Mouse (Mus musculus) liver, embryonic 16.5 days (tissue): ENCODE data around the gene Emp1. TPM values are rescaled to one million over a fixed set of nuclear protein-coding genes. Genes with fewer than 3 reads are reported as not detected.

Source experiments
- ATAC-seq: fragments of 200-750 bp; cut with Nextera tagmentation; 2 replicates; pipeline ENCODE4 v1.8.0; 2017; ENCODE audit warnings: low read depth, mild to moderate bottlenecking, moderate number of reproducible peaks, moderate library complexity
- H3K27ac ChIP-seq: fragments of 300-500 bp; sonication (generic); 2 replicates; pipeline ENCODE4 v1.5.1; 2014; ENCODE audit warnings: mild to moderate bottlenecking, low read length
- H3K27me3 ChIP-seq: fragments of 300-500 bp; sonication (generic); 2 replicates; pipeline ENCODE4 v1.6.1; 2014; ENCODE audit warnings: low read depth, low read length, mixed read lengths; ENCODE audit not compliant: control insufficient read depth, insufficient read depth
- H3K36me3 ChIP-seq: fragments of 300-500 bp; sonication (generic); 2 replicates; pipeline ENCODE4 v1.6.1; 2014; ENCODE audit warnings: mild to moderate bottlenecking; ENCODE audit not compliant: control insufficient read depth, insufficient read depth
- H3K4me1 ChIP-seq: fragments of 300-500 bp; sonication (generic); 2 replicates; pipeline ENCODE4 v1.6.1; 2014; ENCODE audit warnings: low read depth, low read length, mixed read lengths; ENCODE audit not compliant: control insufficient read depth
- H3K4me2 ChIP-seq: fragments of 300-500 bp; sonication (generic); 2 replicates; pipeline ENCODE4 v1.6.1; 2014; ENCODE audit warnings: low read depth, low read length, mixed read lengths
- H3K4me3 ChIP-seq: fragments of 300-500 bp; sonication (generic); 2 replicates; pipeline ENCODE4 v1.5.1; 2014; ENCODE audit warnings: low read depth, mild to moderate bottlenecking, low read length
- H3K9ac ChIP-seq: fragments of 300-500 bp; sonication (generic); 2 replicates; pipeline ENCODE4 v1.6.1; 2014; ENCODE audit warnings: low read depth, low read length
- H3K9me3 ChIP-seq: fragments of 300-500 bp; sonication (generic); replicated peaks from 2 replicates; pipeline ENCODE4 v1.6.1; 2016; ENCODE audit warnings: low read length; ENCODE audit not compliant: control insufficient read depth
- WGBS: fragments of 180-500 bp; shearing (Covaris S2); extraction: QIAGEN DNeasy Blood & Tissue Kit; methylation state at CpG from one replicate; pipeline ENCODE4 v1.1.7; 2014; ENCODE audit not compliant: insufficient replicate concordance; 5-methylcytosine and 5-hydroxymethylcytosine counted together
- polyA plus RNA-seq: library from polyadenylated mRNA; unstranded; fragments of >200 nt; fragmentation: Nextera tagmentation; extraction: Ambion mirVana; gene quantifications from 2 replicates; pipeline ENCODE4 v1.2.1, GENCODE M21; 2015

Emp1 gene
- polyA plus RNA-seq, 1 experiment from 2014 or later = 2.2 TPM

DNA sequence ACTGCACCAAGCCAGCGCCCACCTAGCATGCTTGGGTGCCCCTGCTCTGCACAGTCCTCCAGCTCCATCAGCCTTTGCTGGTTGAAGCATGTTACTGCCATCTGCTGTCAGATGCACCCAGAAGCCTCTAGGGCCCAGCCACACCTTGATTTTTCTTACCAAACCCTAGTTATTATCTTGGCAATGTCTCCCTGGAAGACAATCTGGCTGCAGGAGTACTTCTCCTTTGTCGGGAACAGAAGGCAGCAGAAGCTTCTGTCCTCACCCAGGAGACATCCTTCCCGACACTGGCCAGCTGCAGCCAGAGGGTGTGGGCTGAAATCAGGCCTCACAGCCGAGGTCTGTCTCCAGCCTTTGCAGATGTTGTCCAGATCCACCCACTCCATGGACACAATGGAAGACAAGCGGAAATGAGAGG is 7.2 kb downstream of the Emp1 start:
- no peak overlapping the region for H3K9ac ChIP-seq
- no peaks in the 10 kb centered on the region for H3K27me3 ChIP-seq
- WGBS = 40% methylated on average over 5 of the region's 5 CpGs
- H3K9me3 ChIP-seq = no peaks in the 10 kb centered on the region
- no peaks in the 10 kb centered on the region; the same call in 1 of the 2 replicates for H3K4me1 ChIP-seq
- no peak overlapping the region for H3K27ac ChIP-seq
- ATAC-seq = no peak
- no peak overlapping the region for H3K4me2 ChIP-seq
- no peak overlapping the region for H3K4me3 ChIP-seq
- no peaks in the 10 kb centered on the region for H3K36me3 ChIP-seq

DNA sequence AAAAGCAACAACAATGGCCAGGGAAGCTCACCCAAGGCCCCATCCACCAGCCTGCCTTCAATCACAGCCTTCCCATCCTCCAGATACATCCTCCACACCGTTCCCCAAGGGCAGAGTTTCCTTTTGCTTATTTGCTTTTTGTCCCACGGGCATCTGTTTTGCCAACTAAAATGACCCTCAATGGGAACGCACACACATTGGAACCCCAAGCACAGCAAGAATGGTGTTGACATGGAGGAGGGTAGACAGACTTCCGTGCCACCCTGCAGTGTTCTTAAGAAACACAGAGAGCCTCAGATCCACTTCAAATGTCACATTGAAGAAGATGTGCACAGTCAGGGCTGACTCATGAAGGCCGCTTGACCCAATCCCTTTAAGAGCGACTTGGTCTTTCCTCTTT is 8.6 kb downstream of the Emp1 start:
- Histone ChIP-seq H3K9ac (no peak overlapping the region), H3K27me3 (no peaks in the 10 kb centered on the region), H3K4me1 (no peaks in the 10 kb centered on the region), H3K4me3 (no peak overlapping the region), H3K4me2 (no peak overlapping the region), H3K9me3 (no peaks in the 10 kb centered on the region), H3K36me3 (no peaks in the 10 kb centered on the region), H3K27ac (no peak overlapping the region)
- no peak for ATAC-seq
- 66% methylated on average over 6 of the region's 6 CpGs for WGBS

DNA sequence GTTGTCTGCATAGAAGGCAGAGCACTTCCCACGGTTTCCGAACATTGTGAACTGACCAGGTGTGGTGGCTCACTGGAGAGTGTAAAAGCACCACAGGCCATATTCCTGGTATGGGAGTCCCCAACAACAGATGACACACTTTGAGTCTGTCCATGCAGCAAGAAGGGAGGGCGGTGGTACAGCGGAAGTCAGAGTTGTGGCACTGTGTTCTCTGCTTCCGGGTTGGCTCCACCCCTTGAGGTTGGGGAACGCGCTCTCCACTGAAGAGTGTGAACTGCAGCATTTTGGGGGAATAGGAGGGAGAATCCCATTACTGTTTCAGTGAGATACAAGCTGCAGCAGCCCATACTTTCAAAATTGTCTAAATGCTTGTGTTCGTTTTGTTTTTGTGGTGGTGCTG is 11.0 kb downstream of the Emp1 start:
- ATAC-seq = no peak
- no peak overlapping the region for H3K4me2 ChIP-seq
- 71% methylated on average over 8 of the region's 8 CpGs for WGBS

DNA sequence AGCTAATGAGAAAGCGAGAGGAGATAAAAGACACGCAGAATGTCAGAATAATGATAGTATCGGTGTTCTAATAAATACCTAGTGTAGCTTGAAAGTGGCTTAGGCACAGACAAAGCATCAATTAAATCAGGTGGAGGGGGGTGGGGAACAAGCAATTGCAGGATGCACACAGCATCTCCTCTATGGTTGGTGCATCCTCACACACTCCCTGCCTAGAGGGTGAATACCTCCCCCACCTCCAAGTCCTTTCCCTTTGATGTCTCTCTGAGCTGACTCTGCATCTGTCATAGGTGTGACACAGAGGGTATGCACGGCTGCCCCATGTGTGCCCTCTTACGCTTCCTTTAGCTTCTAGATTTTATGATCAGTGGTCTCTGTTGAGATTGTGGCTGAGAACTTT is 13.5 kb downstream of the Emp1 start:
- H3K9ac ChIP-seq = no peak overlapping the region
- no peak overlapping the region for H3K27ac ChIP-seq
- no peaks in the 10 kb centered on the region for H3K9me3 ChIP-seq
- WGBS = 62% methylated on average over 5 of the region's 5 CpGs
- ATAC-seq = no peak
- no peaks in the 10 kb centered on the region; the same call in 1 of the 2 replicates for H3K4me1 ChIP-seq
- no peaks in the 10 kb centered on the region for H3K36me3 ChIP-seq
- no peaks in the 10 kb centered on the region for H3K27me3 ChIP-seq
- H3K4me2 ChIP-seq = no peak overlapping the region
- no peak overlapping the region for H3K4me3 ChIP-seq

More for the DNA sequence above, 11.0 kb downstream of the Emp1 start:
- no peaks in the 10 kb centered on the region for H3K9me3 ChIP-seq
- H3K36me3 ChIP-seq = no peaks in the 10 kb centered on the region
- no peaks in the 10 kb centered on the region for H3K27me3 ChIP-seq
- H3K9ac ChIP-seq = no peak overlapping the region
- H3K4me1 ChIP-seq = no peaks in the 10 kb centered on the region; the same call in 1 of the 2 replicates
- H3K27ac ChIP-seq = no peak overlapping the region
- H3K4me3 ChIP-seq = no peak overlapping the region

DNA sequence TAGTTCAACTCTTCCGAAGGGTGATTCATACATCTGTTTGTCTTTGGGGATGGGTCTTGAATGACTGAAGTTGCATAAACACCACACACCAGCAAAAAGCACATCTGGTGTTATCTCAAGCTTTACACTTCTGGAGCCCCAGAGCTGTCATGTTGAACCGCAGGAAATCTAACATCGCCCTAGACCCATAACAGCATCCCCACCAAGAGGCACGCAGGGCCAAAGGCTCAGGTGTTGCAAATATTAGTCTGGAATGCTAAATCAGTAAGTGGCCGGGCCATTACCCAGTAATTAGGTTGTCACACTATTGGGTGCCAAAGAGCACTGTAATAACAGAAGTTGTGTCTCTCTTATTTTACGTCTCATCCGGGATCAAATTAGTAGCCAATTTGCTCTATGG is 13.9 kb downstream of the Emp1 start:
- H3K4me1 ChIP-seq = no peaks in the 10 kb centered on the region; the same call in 1 of the 2 replicates
- no peaks in the 10 kb centered on the region for H3K27me3 ChIP-seq
- H3K36me3 ChIP-seq = no peaks in the 10 kb centered on the region
- no peak for ATAC-seq
- no peak overlapping the region for H3K27ac ChIP-seq
- 62% methylated on average over 7 of the region's 7 CpGs for WGBS
- no peak overlapping the region for H3K4me2 ChIP-seq
- H3K9me3 ChIP-seq = no peaks in the 10 kb centered on the region
- H3K9ac ChIP-seq = no peak overlapping the region
- H3K4me3 ChIP-seq = no peak overlapping the region

DNA sequence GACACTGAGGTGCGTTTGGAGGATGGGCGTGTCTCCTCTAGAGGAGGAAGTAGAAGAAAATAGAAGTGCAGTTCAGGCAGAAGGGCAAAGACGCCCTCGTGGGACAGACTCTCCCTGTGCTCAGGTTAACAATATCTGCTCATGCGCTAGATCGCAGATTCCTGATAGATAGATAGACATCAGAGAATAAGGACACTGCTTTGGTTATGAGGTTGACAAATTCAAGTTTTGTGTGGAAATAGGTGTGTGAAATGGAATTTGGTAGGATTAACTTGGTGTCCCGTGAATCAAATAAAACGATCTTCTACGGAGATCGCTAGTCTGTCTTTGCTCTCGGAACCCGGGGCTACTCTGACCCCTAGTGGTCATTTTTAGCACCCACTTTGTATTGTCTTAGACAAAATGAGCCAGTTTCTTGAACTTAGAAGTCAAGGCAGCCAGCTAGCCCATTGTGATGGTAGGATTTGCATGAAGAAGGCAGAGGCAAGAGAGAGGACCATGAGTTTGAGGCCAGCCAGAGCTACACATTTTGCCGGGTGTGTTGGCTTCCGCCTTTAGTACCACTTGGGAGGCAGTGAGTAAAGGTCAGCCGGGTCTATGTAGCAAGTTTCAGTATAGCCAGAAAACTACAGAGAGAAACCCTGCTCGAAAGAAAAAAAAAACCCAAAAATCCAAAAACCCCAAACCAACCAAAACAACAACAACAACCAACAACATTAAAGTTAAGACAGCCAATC is 15.4 kb downstream of the Emp1 start:
- Histone ChIP-seq H3K4me2 (peak overlapping the region; percentile 28), H3K36me3 (no peaks in the 10 kb centered on the region), H3K9me3 (no peaks in the 10 kb centered on the region), H3K27ac (no peak overlapping the region), H3K4me1 (no peaks in the 10 kb centered on the region; the same call in 1 of the 2 replicates), H3K4me3 (no peak overlapping the region), H3K9ac (no peak overlapping the region), H3K27me3 (no peaks in the 10 kb centered on the region)
- 21% methylated on average over 16 of the region's 16 CpGs for WGBS
- no peak for ATAC-seq

DNA sequence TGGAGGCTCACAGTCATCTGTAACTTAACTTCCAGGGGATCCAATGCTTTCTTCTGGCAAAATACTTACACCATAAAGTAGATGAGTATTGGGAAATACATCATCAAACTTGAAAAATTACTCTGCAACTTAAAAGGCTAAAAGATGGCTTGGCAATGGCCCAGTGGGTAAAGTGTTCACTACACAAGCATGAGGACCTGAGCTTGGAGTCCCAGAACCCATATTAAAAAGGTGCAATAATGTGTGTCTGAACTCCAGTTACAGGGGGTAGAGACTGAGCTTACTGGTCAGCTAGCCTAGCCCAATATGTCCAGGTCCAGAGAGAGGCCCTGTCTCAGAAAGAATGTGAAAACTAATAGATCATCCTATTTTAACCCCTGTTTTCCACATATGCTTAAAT is 21.6 kb downstream of the Emp1 start:
- Histone ChIP-seq H3K27me3 (no peaks in the 10 kb centered on the region), H3K9me3 (no peaks in the 10 kb centered on the region), H3K4me2 (no peak overlapping the region), H3K36me3 (no peaks in the 10 kb centered on the region), H3K4me1 (no peaks in the 10 kb centered on the region), H3K4me3 (no peak overlapping the region), H3K27ac (no peak overlapping the region), H3K9ac (no peak overlapping the region)
- no peak for ATAC-seq

DNA sequence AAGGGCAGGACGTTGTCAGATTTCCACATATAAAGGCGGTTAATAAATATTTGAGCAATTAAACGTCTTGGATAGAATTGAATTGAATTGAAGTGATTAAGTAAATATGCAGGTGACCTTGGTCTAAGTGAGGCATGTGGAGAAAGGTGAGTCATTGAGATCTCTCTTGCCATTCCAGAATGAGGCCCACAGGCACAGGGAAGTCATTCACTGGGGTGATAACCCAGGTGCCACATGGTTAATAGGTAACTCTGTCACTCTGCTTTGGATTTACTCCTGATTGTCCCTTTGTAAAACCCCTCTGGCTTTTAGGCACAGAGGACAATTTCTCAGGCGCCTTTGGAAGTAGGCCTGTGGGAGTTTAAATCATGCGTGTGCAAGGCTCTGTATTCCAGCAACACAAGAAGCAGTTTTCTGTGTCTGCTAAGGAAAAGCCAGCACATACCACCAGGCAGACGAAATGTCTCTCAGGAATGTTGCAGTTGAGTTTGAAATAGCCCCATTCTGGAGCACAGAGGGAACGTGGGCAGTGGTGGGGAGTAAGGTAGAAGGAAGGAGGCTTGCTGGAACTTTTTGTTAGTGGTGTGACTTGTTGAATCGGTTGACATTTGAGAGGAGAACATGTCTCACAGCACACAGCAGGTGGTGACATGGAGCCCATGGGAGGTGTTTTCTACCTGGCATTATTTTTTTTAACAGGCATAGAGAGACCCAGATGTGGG is 23.6 kb downstream of the Emp1 start:
- Histone ChIP-seq H3K27ac (no peak overlapping the region), H3K9me3 (no peaks in the 10 kb centered on the region), H3K4me2 (no peak overlapping the region), H3K36me3 (no peaks in the 10 kb centered on the region), H3K9ac (no peak overlapping the region), H3K4me3 (no peak overlapping the region), H3K27me3 (no peaks in the 10 kb centered on the region), H3K4me1 (no peaks in the 10 kb centered on the region; the same call in 1 of the 2 replicates)
- 0 out of 2 replicates have a peak, but pooled peaks have one; percentile 41 for ATAC-seq
- 42% methylated on average over 8 of the region's 8 CpGs for WGBS

DNA sequence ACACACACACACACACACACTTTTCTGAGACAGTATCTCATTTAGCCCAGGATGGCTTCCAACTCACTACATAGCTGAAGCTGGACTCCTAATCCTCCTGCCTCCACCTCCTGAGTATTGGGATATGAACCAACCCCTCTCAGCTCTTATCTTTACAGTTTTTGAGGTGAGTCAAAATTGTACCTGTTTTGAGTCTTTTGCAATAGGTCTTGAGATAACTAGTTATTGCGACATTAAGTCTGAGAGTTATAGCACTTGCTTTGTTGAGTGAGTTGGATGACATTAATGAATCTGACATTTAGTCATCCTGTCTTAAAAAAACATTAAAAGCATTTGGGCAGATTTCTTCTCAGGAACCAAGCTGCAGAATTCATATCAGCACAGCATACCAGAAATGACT is 25.3 kb downstream of the Emp1 start:
- Histone ChIP-seq H3K27me3 (no peaks in the 10 kb centered on the region), H3K4me2 (no peak overlapping the region), H3K4me3 (no peak overlapping the region), H3K36me3 (no peaks in the 10 kb centered on the region), H3K4me1 (no peaks in the 10 kb centered on the region; the same call in 1 of the 2 replicates), H3K9ac (no peak overlapping the region), H3K27ac (no peak overlapping the region), H3K9me3 (no peaks in the 10 kb centered on the region)
- ATAC-seq = no peak
- WGBS = 87% methylated on average over 1 of the region's 1 CpGs
